Mouse (Mus musculus) heart, embryonic 16.5 days (tissue): ENCODE data around the gene Mff. TPM values are rescaled to one million over a fixed set of nuclear protein-coding genes. Genes with fewer than 3 reads are reported as not detected.

Experiments
- ATAC-seq: fragments of 200-750 bp; cut with Nextera tagmentation; replicated peaks from 2 replicates; pipeline ENCODE4 v1.8.0; 2017; ENCODE audit warnings: moderate number of reproducible peaks; ENCODE audit not compliant: insufficient read depth, low FRiP score; ENCODE audit errors: extremely low read depth
- H3K27ac ChIP-seq: fragments of 300-500 bp; sonication (generic); 2 replicates; pipeline ENCODE4 v1.5.1; 2014; ENCODE audit warnings: mild to moderate bottlenecking, low read length, control low read depth, moderate library complexity
- H3K27me3 ChIP-seq: fragments of 300-500 bp; sonication (generic); 2 replicates; pipeline ENCODE4 v1.6.1; 2014; ENCODE audit warnings: low read length, mixed read lengths; ENCODE audit not compliant: control insufficient read depth, insufficient read depth
- H3K36me3 ChIP-seq: fragments of 300-500 bp; sonication (generic); 2 replicates; pipeline ENCODE4 v1.6.1; 2014; ENCODE audit not compliant: control insufficient read depth, insufficient read depth
- H3K4me1 ChIP-seq: fragments of 300-500 bp; sonication (generic); 2 replicates; pipeline ENCODE4 v1.6.1; 2014; ENCODE audit warnings: low read length, mixed read lengths; ENCODE audit not compliant: control insufficient read depth, insufficient read depth
- H3K4me2 ChIP-seq: fragments of 300-500 bp; sonication (generic); 2 replicates; pipeline ENCODE4 v1.6.1; 2014; ENCODE audit warnings: low read depth, mild to moderate bottlenecking, control low read depth, low read length
- H3K4me3 ChIP-seq: fragments of 300-500 bp; sonication (generic); 2 replicates; pipeline ENCODE4 v1.5.1; 2014; ENCODE audit warnings: mild to moderate bottlenecking, control low read depth, low read length
- H3K9ac ChIP-seq: fragments of 300-500 bp; sonication (generic); 2 replicates; pipeline ENCODE4 v1.6.1; 2014; ENCODE audit warnings: low read length, control low read depth
- H3K9me3 ChIP-seq: fragments of 300-500 bp; sonication (generic); replicated peaks from 2 replicates; pipeline ENCODE4 v1.6.1; 2016; ENCODE audit warnings: low read length; ENCODE audit not compliant: control insufficient read depth
- WGBS: fragments of 180-500 bp; shearing (Covaris S2); extraction: QIAGEN DNeasy Blood & Tissue Kit; methylation state at CpG from one replicate; pipeline ENCODE4 v1.1.7; 2014; 5-methylcytosine and 5-hydroxymethylcytosine counted together
- polyA plus RNA-seq: library from polyadenylated mRNA; unstranded; fragments of >200 nt; fragmentation: Nextera tagmentation; extraction: Ambion mirVana; gene quantifications from 2 replicates; pipeline ENCODE4 v1.2.1, GENCODE M21; 2015

The Mff gene
- polyA plus RNA-seq, 1 experiment from 2014 or later = 262 TPM

DNA sequence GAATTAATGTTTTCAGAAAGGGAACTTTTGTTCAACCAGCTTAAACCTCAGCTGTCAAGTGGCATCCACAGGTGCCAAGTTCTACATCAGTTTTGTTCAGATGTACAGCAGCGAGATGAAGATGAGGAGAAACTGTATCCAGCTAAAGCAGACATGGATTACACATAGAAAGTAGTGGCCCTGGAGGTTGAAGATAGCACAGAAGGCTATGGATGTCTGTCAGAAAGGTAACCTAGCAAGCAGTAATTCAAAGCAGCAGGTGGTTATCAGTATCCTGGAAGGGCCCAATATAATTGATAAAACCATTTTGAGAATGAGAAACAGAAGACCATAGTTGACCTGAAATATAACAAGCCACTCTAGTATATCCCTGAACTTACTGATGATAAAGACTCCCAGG, 8.7 kb downstream of the Mff start:
- peaks cover 61% of the 10 kb centered on the region for H3K36me3 ChIP-seq
- no peak overlapping the region for H3K4me2 ChIP-seq
- ATAC-seq = no peak
- 89% methylated on average over 1 of the region's 1 CpGs for WGBS
- no peaks in the 10 kb centered on the region for H3K9me3 ChIP-seq
- H3K4me3 ChIP-seq = no peak overlapping the region
- H3K27ac ChIP-seq = no peak overlapping the region
- no peak overlapping the region for H3K9ac ChIP-seq
- H3K4me1 ChIP-seq = no peaks in the 10 kb centered on the region
- no peaks in the 10 kb centered on the region for H3K27me3 ChIP-seq

DNA sequence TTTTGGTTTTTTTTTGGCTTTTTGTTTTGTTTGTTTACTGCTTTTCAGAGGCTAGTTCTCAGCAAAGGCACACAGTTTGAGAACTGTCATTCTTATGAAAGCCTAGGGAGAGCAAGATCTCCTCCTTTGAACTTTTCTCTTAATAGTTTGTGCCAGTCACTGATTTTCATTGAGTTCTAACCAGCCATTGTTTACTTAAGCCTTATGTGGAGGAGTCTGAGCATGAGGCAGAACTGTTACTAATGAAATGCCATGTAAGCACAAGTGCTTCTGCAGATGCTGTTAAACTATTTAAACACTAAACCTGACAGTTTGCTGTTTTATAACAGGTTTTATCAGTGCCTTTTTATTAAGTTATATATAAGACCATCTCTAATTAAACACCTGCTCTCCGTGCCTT, 13.4 kb downstream of the Mff start:
- Histone ChIP-seq H3K36me3 (peaks cover 42% of the 10 kb centered on the region), H3K27ac (no peak overlapping the region), H3K27me3 (no peaks in the 10 kb centered on the region), H3K9ac (no peak overlapping the region), H3K4me2 (no peak overlapping the region), H3K9me3 (no peaks in the 10 kb centered on the region), H3K4me3 (no peak overlapping the region), H3K4me1 (no peaks in the 10 kb centered on the region)
- WGBS = 85% methylated on average over 1 of the region's 1 CpGs
- no peak for ATAC-seq

DNA sequence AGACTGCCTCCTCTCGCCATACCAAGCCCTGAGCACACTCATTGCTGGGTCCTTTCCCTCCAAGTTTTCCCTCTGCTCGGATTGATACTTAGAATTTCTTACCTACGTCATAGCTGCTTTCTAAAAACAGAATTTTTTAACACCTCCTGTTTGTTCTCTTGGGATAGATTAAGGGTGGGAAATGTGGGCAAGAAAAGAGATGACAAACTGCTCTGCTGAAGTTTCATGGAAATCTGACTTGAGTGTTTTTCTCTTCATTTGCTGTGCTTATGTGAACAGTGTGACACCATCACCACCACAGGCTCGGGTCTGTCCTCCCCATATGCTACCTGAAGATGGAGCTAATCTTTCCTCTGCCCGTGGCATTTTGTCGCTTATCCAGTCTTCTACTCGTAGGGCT, 16.8 kb downstream of the Mff start:
- WGBS = 78% methylated on average over 7 of the region's 7 CpGs
- H3K9ac ChIP-seq = no peak overlapping the region
- peaks cover 27% of the 10 kb centered on the region for H3K36me3 ChIP-seq
- no peaks in the 10 kb centered on the region for H3K4me1 ChIP-seq
- no peak overlapping the region for H3K4me3 ChIP-seq
- no peak overlapping the region for H3K4me2 ChIP-seq
- no peak for ATAC-seq
- H3K27me3 ChIP-seq = no peaks in the 10 kb centered on the region
- no peak overlapping the region for H3K27ac ChIP-seq
- no peaks in the 10 kb centered on the region for H3K9me3 ChIP-seq

DNA sequence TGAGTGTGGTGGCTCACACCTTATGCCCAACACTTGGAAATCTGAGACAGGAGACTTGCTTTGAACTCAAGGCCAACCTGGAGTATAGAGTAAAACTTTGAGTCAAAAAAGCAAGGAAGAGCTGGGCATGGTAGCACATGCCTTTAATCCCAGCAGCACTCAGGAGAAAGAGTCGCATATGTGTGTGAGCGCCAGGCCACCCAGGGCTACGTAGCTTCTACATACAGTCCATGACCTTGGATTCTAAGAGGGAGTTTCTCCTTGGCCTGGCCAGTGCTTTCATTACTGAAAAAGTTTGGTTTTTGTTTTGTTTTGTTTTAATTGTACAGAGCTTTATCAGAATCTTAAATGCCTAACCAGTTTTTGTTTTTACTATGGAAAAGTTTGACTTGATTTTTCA, 19.3 kb downstream of the Mff start:
- no peaks in the 10 kb centered on the region for H3K27me3 ChIP-seq
- H3K9me3 ChIP-seq = no peaks in the 10 kb centered on the region
- no peaks in the 10 kb centered on the region for H3K4me1 ChIP-seq
- peaks cover 23% of the 10 kb centered on the region for H3K36me3 ChIP-seq
- H3K27ac ChIP-seq = no peak overlapping the region
- H3K4me2 ChIP-seq = no peak overlapping the region
- no peak for ATAC-seq
- WGBS = 84% methylated on average over 3 of the region's 3 CpGs
- H3K4me3 ChIP-seq = no peak overlapping the region
- no peak overlapping the region for H3K9ac ChIP-seq

DNA sequence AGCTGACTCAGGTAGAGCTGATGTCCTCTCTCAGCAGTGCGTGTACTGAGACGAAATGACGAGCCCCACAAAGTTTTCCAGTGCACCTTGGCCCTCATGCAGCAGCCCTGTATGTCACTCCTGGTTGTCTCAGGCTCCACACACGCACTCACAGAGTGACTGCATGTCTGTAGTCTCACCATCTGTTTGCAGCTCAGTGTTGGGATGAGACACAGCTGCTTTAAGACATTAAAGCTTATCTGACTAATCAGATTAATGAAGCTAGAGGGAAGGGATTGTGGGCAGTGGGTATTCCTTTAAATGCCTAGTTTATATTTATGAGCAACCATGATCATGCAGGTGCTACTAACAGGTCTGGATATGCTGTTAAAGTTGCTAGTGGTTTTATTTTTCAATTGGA, 21.7 kb downstream of the Mff start:
- Histone ChIP-seq H3K36me3 (peaks cover 24% of the 10 kb centered on the region), H3K9me3 (no peaks in the 10 kb centered on the region), H3K27me3 (no peaks in the 10 kb centered on the region), H3K4me3 (no peak overlapping the region), H3K4me2 (no peak overlapping the region), H3K9ac (no peak overlapping the region), H3K4me1 (no peaks in the 10 kb centered on the region), H3K27ac (no peak overlapping the region)
- no peak for ATAC-seq
- 83% methylated on average over 4 of the region's 4 CpGs for whole genome bisulfite sequencing

DNA sequence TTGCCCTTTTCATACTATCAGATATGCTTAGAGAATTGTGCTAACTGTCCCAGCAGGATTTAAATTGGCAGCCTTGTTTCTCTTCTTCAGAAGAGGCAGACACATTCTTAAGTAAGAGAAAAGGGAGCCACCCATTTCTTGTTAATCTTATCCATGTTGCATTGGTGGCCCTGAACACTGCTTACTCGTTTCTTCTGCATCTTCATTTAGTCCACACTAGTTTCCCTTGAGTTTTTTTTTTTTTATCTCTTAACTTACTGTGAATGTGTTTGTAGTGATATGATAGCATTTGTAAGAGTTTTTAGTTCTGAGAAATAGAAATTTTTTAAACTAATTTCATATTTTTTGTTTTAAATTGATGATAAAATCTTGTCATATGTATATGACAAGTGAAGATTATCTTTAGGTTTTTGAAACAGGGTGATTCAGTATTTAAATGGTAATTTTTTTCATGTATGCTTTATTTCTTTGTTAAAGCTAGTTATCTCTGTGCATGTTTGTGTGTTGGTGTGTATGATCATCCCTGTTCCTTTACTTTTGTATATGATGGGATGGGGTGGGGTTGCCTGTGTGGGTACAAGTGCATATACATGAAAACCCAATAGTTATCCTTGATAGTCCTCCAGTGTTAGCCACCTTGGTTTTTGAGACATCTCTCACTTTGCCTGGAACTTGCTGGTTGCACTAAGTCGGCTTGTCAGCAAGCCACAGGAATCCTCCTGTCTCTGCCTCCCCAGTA, 23.2 kb downstream of the Mff start:
- no peak overlapping the region for H3K27ac ChIP-seq
- H3K9me3 ChIP-seq = no peaks in the 10 kb centered on the region
- no peak overlapping the region for H3K4me3 ChIP-seq
- ATAC-seq = no peak
- H3K36me3 ChIP-seq = peaks cover 21% of the 10 kb centered on the region
- H3K4me1 ChIP-seq = no peaks in the 10 kb centered on the region
- H3K27me3 ChIP-seq = no peaks in the 10 kb centered on the region
- no peak overlapping the region for H3K4me2 ChIP-seq
- H3K9ac ChIP-seq = no peak overlapping the region
- WGBS = 86% methylated on average over 2 of the region's 2 CpGs

DNA sequence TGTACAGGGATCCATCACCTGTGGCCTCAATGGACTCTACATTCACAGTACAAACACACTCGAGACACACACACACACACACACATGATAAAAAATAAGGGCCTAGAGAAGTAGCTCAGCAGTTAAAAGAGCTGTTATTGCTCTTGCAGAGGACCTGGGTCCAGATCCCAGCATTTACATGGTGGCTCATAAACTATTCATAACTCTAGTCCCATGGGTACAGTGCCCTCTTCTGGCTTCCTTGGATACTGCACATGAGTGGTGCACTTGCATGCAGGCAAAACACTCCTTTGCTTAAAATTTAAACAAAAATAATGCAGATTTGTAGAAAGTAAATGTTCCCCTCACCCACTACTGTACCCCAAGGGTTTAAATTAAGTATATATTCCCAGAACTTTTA, 34.8 kb downstream of the Mff start:
- H3K4me3 ChIP-seq = no peak overlapping the region
- no peak for ATAC-seq
- H3K4me2 ChIP-seq = no peak overlapping the region
- no peaks in the 10 kb centered on the region for H3K27me3 ChIP-seq
- H3K4me1 ChIP-seq = no peaks in the 10 kb centered on the region; the same call in 1 of the 2 replicates
- H3K36me3 ChIP-seq = peaks cover 20% of the 10 kb centered on the region
- H3K27ac ChIP-seq = no peak overlapping the region
- no peak overlapping the region for H3K9ac ChIP-seq
- 87% methylated on average over 1 of the region's 1 CpGs for WGBS
- no peaks in the 10 kb centered on the region for H3K9me3 ChIP-seq

DNA sequence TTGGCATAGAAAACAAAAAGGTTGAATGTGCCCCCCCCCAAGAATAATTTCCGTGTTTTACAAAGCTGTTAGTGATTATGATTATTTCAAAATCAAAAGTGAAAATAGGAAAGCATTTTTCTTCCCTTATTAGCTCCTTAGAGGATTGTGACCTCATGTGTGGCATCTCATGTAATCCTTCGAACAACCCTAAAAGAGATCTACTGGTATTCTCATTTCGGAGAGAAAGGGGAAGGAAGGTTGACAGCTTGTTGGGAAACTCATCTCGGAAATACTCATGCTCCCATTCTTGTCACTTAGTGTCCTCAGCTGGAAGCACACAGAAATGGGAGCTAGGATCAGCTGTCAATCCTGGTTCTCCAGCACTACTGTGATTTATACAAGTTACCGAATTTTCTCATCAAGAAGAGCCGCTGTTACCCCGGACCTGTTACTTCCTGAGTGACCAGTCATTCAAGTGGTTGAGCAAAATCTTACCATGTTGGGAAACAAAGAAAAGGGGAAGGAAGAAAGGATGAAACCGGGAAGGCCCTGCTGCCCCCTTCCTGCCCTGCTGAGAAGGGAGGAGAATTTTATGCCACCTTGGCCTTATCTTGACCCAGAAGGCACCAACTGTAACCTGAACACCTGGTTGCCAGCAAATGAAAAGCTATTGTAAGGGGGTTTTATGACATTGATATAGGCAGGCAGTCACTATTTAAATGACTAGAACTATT, 36.9 kb downstream of the Mff start:
- no peak overlapping the region for H3K9ac ChIP-seq
- no peak overlapping the region for H3K27ac ChIP-seq
- H3K9me3 ChIP-seq = no peaks in the 10 kb centered on the region
- 86% methylated on average over 8 of the region's 8 CpGs for WGBS
- no peaks in the 10 kb centered on the region for H3K27me3 ChIP-seq
- H3K4me2 ChIP-seq = no peak overlapping the region
- H3K4me1 ChIP-seq = peaks cover 2% of the 10 kb centered on the region; the same call in 1 of the 2 replicates
- H3K4me3 ChIP-seq = no peak overlapping the region
- ATAC-seq = no peak
- peaks cover 7% of the 10 kb centered on the region for H3K36me3 ChIP-seq

DNA sequence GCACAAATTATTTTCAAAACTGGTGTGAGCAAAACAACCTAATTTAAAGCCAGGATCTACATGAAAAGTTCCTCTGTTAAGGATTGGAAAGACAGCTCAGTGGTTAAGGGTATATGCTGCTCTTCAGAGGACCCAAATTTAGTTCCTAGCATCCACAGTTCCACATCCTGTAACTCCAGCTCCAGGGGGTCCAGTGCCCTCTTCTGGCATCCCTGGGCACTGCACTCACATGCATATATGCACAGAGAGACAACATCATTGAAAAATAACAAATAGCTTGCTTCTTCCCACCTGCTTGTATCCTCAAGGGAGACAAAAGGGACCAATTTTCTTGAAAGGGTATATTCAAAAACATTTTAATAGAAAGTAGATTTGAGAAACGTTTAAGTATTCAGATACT, 37.6 kb downstream of the Mff start:
- 81% methylated on average over 1 of the region's 1 CpGs for WGBS
- Histone ChIP-seq H3K36me3 (peaks cover 7% of the 10 kb centered on the region), H3K4me2 (no peak overlapping the region), H3K27ac (no peak overlapping the region), H3K9ac (no peak overlapping the region), H3K9me3 (no peaks in the 10 kb centered on the region), H3K27me3 (no peaks in the 10 kb centered on the region), H3K4me1 (peaks cover 3% of the 10 kb centered on the region; the same call in 1 of the 2 replicates), H3K4me3 (no peak overlapping the region)
- ATAC-seq = no peak
